Mouse (Mus musculus): Measurements from ENCODE around the gene Fam193a.

Gene Fam193a

DNA sequence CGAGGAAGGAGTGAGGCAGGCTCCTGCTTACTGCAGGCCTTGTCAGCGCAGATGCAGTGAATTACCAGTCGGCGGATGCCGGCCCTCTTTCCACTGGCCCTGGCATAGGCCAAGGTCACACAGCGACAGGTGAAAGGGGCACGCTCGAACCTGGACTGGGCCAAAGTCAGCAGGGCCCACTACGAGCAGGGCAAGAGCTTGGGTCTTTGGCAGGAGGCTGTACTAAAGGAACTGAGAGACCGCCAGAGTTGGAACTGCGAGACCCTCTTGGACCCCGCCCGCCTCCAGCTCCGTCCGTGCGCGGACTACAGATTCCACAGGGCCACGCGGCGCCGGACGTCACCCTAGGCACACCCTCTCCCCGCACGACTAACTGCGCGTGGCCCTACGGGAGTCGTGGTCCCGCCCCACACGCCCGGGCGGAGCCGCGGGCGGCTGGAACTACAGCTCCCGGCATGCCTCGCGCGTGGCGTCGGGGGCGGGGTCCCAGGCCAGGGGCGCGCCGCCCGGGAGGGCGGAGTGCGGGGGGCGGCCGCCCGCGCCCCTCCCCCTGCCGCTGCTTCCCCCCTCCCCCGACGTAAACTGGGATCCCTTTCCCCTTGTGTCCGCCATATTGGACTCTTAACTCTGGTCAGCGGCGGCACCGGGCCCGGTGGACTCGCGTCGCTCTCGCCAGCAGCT lies at the start of gene Fam193a:
Gene Fam193a (plus strand): TSS at position 593 of the 681 bp plus-strand sequence.
- ChIA-PET CTCF (interaction anchor here in 3 of 4 experiments (0.6 to 1.4 kb wide), 7 partner anchors 10 to 290 kb away, joined by 3 to 4 read pairs (median 3); partner anchors contain the start of gene Nop14 (in 2 of the 3)), POLR2A (interaction anchor here (0.5 to 30.5 kb wide), 70 partner anchors 9 to 774 kb away, joined by 3 to 546 read pairs (median 4); partner anchors contain the start of genes Rnf4 (in 4 of the 4), Grk4 (in 3 of the 4), Nop14 (in 3 of the 4) and Mfsd10 (in 2 of the 4))

DNA sequence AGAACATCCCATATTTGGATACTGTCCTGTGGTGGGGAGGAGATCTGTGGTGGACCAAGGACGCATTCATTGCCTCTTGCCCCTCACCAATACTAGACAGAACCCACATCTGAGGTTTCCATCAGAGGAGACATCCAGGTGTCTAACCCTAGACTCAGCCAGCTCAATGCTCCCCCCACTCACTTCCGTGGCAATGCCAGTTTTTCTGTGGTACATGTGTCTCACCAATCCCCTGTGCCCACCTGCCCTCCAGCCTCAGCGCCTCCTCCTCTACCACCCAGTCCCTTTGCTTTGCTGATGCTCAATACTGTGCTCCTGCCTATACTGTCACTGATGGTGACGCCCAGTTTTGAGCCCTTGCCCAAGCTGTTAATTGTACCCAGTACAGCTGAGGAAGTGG lies 48.5 kb upstream of the Fam193a start:
- POLR2A ChIA-PET, result interaction anchor here in 3 of 4 experiments (0.5 to 2.6 kb wide), 8 partner anchors 11 to 838 kb away, joined by 3 to 11 read pairs (median 4); partner anchors contain the start of gene Rnf4 (in 2 of the 3)
- CTCF ChIA-PET, result interaction anchor here in 1 of 4 experiments (0.8 kb wide), 1 partner anchor 111 kb away, joined by 5 read pairs; no protein-coding TSS in a partner anchor

DNA sequence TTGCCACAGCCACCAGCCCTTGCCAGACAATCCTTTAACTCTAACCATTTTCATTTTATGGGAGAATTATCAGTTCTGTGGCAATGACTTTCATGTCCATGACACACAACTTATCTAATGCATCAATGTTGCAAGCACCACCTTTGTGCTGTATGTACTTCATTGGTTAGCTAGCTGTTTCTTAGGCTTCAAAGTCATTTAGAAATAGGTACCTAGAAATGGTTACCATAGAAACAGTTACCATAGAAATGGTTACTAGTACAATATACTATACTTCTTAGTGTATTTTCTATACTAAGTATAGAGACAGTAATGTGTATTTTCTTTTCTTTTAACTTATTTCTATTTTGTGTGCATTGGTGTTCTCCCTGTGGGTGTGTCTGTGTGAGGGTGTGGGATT lies 44.4 kb upstream of the Fam193a start:
- ChIA-PET CTCF (interaction anchor here in 1 of 4 experiments (0.6 kb wide), 1 partner anchor 71 kb away, joined by 3 read pairs; no protein-coding TSS in a partner anchor), POLR2A (interaction anchor here in 2 of 4 experiments (1.2 to 3.8 kb wide), 6 partner anchors 11 to 335 kb away, joined by 3 to 100 read pairs (median 22); partner anchors contain the start of genes Rnf4 (in 2 of the 2), Grk4 (in 1 of the 2) and Nop14 (in 1 of the 2))

DNA sequence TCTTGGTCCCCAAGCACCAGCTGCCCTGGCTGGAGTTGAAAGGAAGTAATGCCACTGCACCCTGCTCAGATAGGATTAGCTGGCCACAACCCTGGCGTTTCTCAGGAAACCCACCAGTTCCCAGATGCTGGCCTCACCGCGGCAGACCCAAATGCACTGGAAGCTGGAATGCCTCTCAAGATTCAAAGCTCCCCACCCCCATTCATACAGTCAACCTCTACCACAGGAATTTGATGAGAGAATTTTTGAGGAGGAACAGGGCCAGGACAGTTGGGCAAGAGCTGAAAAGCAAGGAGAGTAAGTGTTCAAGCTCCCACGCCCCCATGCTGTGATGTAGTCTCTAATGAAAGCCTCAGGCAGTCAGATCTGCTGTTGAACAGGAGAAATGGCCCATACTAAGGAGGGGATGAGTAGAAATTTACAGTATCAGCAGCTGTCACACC lies 43.5 kb upstream of the Fam193a start:
- ChIA-PET POLR2A (interaction anchor here (0.5 to 3.5 kb wide), 45 partner anchors 9 to 919 kb away, joined by 3 to 146 read pairs (median 4); partner anchors contain the start of genes Rnf4 (in 4 of the 4), Fam193a (in 2 of the 4), Grk4 (in 2 of the 4) and Mfsd10 (in 2 of the 4)), CTCF (interaction anchor here in 1 of 4 experiments (0.8 kb wide), 1 partner anchor 30 kb away, joined by 3 read pairs; no protein-coding TSS in a partner anchor)

DNA sequence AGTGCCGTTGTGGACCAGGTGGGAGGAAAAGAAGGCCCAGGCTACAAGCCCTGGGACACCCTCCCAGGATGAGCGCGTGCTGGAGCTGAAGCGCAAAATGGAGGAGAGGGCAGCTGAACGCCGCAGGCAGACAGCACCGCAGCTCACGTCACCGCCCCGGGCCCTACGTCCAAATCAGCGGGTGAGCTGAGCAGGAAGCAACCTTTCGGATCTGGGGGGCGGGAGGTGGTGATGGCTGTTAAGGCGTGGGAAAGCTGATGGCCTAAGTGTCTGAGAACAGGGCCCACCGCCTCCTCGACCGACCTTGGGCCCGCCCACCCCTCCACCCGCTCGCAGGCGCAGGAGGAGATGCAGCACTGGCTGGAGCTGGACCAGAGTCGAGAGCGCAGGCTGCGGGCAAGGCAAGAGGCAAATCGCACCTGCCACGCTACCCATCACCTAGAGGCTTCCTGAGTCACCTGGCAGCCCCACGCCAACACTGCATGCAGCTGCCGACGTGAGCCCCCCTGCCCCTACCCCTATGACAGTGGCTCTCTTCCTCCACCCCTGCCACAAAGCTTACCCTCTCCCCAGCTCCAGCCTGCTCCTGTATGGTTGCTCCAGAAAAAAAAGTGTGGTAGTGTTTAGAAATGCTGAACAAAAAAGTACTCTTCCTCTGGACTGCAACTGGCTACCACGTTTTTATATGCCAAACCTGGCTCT lies 42.7 kb upstream of the Fam193a start:
- ChIA-PET POLR2A (interaction anchor here (0.5 to 3.5 kb wide), 55 partner anchors 9 to 918 kb away, joined by 3 to 146 read pairs (median 4); partner anchors contain the start of genes Rnf4 (in 4 of the 4), Nop14 (in 3 of the 4), Fam193a (in 2 of the 4) and Grk4 (in 2 of the 4)), CTCF (interaction anchor here in 3 of 4 experiments (0.5 to 0.8 kb wide), 4 partner anchors 31 to 81 kb away, joined by 3 to 5 read pairs (median 4); no protein-coding TSS in a partner anchor)

DNA sequence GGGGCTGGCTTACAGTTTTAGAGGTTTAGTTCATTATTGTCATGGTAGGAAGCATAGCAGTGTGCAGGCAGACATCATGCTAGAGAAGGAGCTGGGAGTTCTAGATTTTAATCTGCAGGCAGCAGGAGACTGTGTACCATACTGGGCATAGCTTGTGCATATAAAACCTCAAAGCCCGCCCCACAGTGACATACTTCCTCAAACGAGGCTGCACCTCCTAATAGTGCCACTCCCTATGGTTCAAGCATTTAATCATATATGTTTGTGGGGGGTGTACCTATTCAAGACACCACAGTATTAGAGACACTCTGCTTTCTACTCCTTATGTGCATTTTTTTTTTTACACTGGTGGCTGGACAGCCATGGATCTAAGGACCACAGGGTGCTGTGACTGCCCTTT lies 39.6 kb upstream of the Fam193a start:
- CTCF ChIA-PET, result no interaction called here
- POLR2A ChIA-PET, result interaction anchor here in 1 of 4 experiments (1.1 kb wide), 1 partner anchor 306 kb away, joined by 3 read pairs; the partner anchor contains the start of gene Mfsd10

DNA sequence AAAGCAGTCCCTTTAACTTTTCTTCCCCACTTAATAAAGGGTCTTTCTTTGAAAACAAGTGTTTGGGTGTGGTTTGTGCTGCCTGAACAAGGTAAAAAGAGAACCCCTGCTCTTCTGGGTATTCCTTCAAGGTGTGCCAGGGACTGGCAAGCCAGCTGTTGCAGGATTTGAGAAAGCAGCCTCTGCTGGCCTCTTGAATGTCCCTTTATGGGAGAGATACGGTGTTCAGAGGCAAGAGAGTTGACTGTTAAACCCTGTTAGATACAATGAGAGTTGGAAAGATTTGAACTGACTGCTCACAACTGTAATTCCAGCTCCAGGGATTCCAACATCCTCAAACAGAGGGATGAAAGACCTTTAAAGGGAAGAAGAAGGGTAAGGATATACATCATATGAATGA lies 35.7 kb upstream of the Fam193a start:
- POLR2A ChIA-PET, result interaction anchor here in 2 of 4 experiments (0.6 to 2.0 kb wide), 6 partner anchors 8 to 326 kb away, joined by 3 to 9 read pairs (median 4); partner anchors contain the start of genes Grk4 (in 1 of the 2) and Nop14 (in 1 of the 2)

DNA sequence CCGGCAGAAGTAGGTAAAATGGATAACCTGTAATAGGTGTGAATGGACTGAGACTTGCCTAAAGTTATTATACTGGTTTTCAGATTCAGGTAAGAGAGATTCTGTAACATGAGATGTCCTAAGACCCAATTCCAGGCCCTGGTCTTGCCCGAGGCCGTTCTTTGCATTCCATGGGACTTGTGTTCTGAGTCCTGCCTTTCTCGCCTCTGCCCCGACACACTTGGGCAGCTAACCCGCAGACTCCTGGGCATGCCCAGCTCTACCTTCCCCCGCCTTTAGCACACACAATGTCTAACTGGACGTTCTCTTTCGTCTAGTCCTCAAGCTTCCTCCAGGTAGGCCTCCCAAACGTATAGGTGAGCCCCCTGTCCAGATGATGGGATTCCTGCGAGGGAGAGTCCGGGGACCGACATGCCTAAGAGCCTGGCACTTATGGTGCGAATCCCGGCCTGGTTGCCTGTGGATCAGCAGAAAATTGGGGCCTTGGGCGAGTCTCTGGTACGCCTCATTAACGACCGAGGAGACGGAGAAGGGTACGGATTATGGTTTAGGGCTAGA lies 34.1 kb upstream of the Fam193a start:
- ChIA-PET CTCF (interaction anchor here in 3 of 4 experiments (0.6 to 1.4 kb wide), 7 partner anchors 28 to 769 kb away, joined by 3 to 8 read pairs (median 3); partner anchors contain the start of genes Grk4 (in 1 of the 3) and Nop14 (in 1 of the 3)), POLR2A (interaction anchor here (0.6 to 3.3 kb wide), 150 partner anchors 8 to 1493 kb away, joined by 3 to 146 read pairs (median 5); partner anchors contain the start of genes Fam193a (in 4 of the 4), Cfap99 (in 3 of the 4), Grk4 (in 3 of the 4) and Mfsd10 (in 3 of the 4))

More for the DNA sequence above, 35.7 kb upstream of the Fam193a start:
- CTCF ChIA-PET, result no interaction called here

DNA sequence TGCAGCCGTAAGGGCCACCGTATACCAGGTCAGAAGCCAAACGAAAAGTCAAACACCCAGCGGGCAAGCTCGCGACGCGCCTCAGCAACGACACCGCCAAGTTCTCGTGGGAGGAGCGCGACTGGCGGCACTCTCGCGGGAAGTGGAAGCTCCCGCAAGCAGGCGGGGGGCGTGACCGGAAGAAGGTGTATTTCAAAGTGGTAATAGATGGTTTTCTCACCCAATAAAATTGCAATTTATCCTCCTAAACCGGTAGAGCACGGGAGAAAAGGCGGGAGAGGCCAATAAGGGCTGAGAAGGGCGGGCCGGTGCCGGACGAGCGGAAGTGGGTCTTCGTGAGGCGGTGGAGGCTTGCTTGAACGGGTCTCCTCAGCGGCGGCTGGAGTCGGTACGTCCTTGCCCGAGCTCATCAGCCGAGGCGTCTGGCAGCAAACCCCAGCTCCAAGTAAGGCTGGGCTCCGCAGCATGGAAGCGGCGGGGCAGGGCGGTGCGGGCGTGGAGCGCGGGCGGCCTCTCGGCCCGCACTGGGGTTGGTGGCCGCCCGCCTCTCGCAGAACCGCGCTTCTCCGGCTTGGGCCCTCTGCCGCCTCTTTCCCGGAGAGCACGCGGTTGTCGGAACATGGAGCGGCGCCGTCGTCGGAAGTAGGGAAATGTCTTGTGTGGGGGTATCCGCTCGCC lies 33.5 kb upstream of the Fam193a start, which contains the start of gene Rnf4:
Gene Rnf4 (plus strand): TSS at position 193 of the 678 bp plus-strand sequence.
- ChIA-PET POLR2A (interaction anchor here (0.6 to 3.3 kb wide), 154 partner anchors 9 to 1493 kb away, joined by 3 to 146 read pairs (median 5); partner anchors contain the start of genes Fam193a (in 4 of the 4), Cfap99 (in 3 of the 4), Grk4 (in 3 of the 4) and Mfsd10 (in 3 of the 4)), CTCF (interaction anchor here in 3 of 4 experiments (0.6 to 1.4 kb wide), 7 partner anchors 27 to 768 kb away, joined by 3 to 8 read pairs (median 3); partner anchors contain the start of genes Grk4 (in 1 of the 3) and Nop14 (in 1 of the 3))

DNA sequence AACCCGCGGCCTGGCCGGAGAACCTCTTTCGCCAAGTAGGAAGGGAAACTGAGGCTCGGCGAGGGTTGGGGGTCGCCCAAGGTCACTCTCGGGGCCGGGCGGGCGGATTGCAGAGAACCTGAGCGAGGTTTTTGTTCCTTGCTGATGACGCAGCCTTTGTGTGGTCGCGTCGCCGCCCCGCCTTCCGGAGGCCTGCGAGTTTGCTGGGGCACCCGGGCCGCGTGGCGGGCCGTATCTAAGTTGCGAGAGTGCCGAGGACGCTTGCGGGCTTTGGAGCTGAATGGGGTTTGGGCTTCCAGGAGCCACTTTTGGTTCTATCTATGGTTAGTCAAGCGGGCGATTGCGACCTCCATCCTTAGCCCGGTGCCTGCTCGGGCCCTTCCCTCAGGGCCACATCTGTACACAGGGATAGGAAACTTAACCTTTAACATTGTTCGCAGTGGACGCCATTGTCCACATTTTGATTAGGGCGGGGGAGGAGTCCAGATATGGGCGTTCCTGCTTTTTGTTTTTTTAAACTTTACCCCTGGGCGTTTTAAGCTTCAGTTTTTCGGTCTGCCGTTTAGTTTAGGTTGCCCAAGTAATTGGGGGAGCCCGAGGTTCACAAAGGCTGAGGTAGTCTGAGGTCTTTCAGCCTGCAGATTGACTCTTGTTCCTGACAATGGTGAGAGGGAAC lies 32.8 kb upstream of the Fam193a start:
- ChIA-PET POLR2A (interaction anchor here (0.6 to 3.3 kb wide), 69 partner anchors 8 to 801 kb away, joined by 3 to 146 read pairs (median 7); partner anchors contain the start of genes Fam193a (in 3 of the 4), Lrpap1 (in 2 of the 4), Mfsd10 (in 2 of the 4) and Tnip2 (in 2 of the 4)), CTCF (interaction anchor here in 1 of 4 experiments (0.6 kb wide), 1 partner anchor 107 kb away, joined by 3 read pairs; no protein-coding TSS in a partner anchor)

DNA sequence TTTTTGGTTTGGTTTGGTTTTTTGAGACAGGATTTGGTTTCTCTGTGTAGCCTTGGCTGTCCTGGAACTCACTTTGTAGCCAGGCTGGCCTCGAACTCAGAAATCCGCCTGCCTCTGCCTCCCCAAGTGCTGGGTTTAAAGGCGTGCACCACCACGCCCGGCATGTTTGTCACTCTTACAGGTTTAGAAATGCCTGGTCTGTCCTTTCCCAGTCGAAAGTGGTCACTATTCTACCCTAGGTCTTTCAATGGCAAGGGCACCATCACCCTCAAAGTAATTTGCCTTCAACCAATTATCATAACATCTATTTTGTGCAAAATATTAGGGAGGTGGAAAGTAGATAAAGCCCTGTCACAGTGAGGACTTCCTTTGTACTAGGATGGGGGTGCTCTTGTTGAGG lies 29.5 kb upstream of the Fam193a start:
- CTCF ChIA-PET, result no interaction called here

DNA sequence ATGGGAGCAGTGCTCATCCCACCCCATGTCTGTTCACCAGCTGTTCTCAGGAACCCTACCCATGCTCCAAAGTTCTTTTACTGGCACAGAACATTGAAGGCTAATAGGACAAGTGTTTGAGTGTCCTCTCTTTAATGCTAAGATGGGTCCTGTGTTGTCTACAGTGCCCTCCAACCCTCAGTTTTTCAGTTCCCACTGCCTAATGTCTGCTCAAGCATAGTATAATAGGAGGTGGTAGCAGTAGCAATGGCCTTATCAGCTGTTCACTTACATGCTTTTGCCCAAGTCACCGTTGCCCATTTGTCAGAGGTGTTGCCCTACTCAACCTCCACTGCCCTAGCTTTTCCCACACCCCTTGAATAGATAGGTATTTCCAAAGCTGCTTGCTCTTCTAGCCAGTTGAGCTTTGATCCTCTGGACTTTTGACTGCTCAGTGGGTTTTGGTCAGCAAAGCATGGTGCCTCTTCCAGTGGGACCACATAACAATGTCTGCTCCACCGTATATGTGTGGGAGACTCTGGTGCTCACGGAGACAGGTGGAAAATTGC lies 17.6 kb upstream of the Fam193a start:
- ChIA-PET POLR2A (interaction anchor here (0.7 to 30.5 kb wide), 20 partner anchors 2 to 309 kb away, joined by 3 to 546 read pairs (median 4); partner anchors contain the start of genes Rnf4 (in 4 of the 4) and Fam193a (in 3 of the 4)), CTCF (interaction anchor here in 1 of 4 experiments (0.6 to 1.0 kb wide), 2 partner anchors 10 to 29 kb away, joined by 3 to 5 read pairs; no protein-coding TSS in a partner anchor)

More for the DNA sequence above, 29.5 kb upstream of the Fam193a start:
- POLR2A ChIA-PET, result interaction anchor here in 2 of 4 experiments (0.7 to 23.2 kb wide), 7 partner anchors 13 to 804 kb away, joined by 3 to 546 read pairs (median 4); partner anchors contain the start of genes Fam193a (in 2 of the 2) and Tnip2 (in 1 of the 2)

DNA sequence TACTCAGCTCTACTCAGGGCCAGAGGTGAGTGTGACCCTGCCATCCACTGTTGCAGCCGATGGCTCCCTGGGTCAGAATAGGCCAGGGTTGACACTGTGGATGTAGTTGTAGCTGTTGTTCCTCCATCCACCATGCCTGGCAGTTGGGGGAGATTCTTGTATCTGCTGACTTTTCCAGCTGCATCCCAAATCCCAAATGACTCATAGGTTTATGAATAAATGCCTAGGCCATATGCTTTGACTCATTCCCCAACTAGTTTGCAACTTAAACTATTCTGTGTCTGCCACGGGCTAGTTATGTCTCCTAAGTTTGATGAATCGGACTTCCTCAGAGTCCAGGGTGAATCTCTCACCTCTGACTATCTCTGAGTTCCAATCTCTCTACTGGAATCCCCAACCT lies 9.5 kb upstream of the Fam193a start:
- POLR2A ChIA-PET, result interaction anchor here in 3 of 4 experiments (0.5 to 30.5 kb wide), 8 partner anchors 2 to 24 kb away, joined by 3 to 546 read pairs (median 30); partner anchors contain the start of genes Fam193a (in 2 of the 3) and Rnf4 (in 2 of the 3)
- CTCF ChIA-PET, result no interaction called here

DNA sequence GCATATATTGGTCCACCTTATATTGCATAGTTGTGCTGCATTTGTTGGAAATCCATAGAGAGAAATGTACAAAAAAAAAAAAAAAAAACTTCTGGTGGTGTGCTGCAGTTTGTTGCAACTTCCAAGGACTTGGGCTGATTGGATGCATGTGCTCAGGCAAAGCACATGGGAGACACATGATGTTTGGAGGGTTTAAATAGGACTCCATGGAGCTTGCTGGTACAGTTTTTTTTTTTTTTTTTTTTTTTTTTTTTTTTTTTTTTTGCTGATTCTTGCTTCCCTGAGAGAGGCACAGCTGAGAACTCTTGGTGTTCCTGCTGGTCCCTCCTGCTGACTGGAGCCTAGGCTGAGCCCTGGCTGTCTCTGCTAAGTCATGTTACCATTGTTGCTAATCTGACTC lies 6.6 kb upstream of the Fam193a start:
- POLR2A ChIA-PET, result interaction anchor here in 3 of 4 experiments (0.7 to 30.5 kb wide), 7 partner anchors 9 to 925 kb away, joined by 3 to 546 read pairs (median 5); partner anchors contain the start of genes Rnf4 (in 3 of the 3) and Nop14 (in 1 of the 3)
- CTCF ChIA-PET, result interaction anchor here in 1 of 4 experiments (1.7 kb wide), 1 partner anchor 27 kb away, joined by 3 read pairs; the partner anchor contains the start of gene Rnf4
